Mouse (Mus musculus) MEL (cell line): ENCODE data around the gene Id1. TPM values are rescaled to one million over a fixed set of nuclear protein-coding genes. Genes with fewer than 3 reads are reported as not detected.

Source experiments
- DNase-seq: peaks from one replicate; pipeline ENCODE4 v3.0.0; 2011; ENCODE audit warnings: low read depth, low spot score
- H3K27ac ChIP-seq: 2 replicates; pipeline ENCODE4 v1.5.1; 2012; ENCODE audit warnings: low read depth, mild to moderate bottlenecking, control low read depth, low read length, moderate library complexity; ENCODE audit not compliant: control insufficient read depth
- H3K27me3 ChIP-seq, 2 experiments: fragments of 150-350 bp in 1 of 2; sonication (generic) in 1 of 2; 2 replicates each; pipeline ENCODE4 v1.6.1; 2012; ENCODE audit warnings: low read length in 2 of 2, mild to moderate bottlenecking in 2 of 2, improper control_type of control experiment in 1 of 2, moderate library complexity in 1 of 2; ENCODE audit not compliant: insufficient read depth in 2 of 2, control insufficient read depth in 1 of 2
- H3K36me3 ChIP-seq, 2 experiments: 2 replicates each; pipeline ENCODE4 v1.6.1; 2012 to 2014; ENCODE audit warnings: low read length in 2 of 2, improper control_type of control experiment in 1 of 2, inconsistent platforms in 1 of 2, mild to moderate bottlenecking in 1 of 2; ENCODE audit not compliant: insufficient read depth in 2 of 2, control insufficient read depth in 1 of 2
- H3K4me1 ChIP-seq, 2 experiments: fragments of 150-350 bp in 1 of 2; sonication (generic) in 1 of 2; 2 replicates each; pipeline ENCODE4 v1.6.1; 2012; ENCODE audit warnings: low read length in 2 of 2, improper control_type of control experiment in 1 of 2, mild to moderate bottlenecking in 1 of 2; ENCODE audit not compliant: insufficient read depth in 2 of 2, control insufficient read depth in 1 of 2
- H3K4me3 ChIP-seq, 2 experiments: fragments of 150-350 bp in 1 of 2; sonication (generic) in 1 of 2; 2 replicates each; pipeline ENCODE4 v1.5.1; 2012; ENCODE audit warnings: low read depth in 2 of 2, low read length in 2 of 2, mild to moderate bottlenecking in 2 of 2, moderate library complexity in 2 of 2, control low read depth in 1 of 2, improper control_type of control experiment in 1 of 2; ENCODE audit not compliant: control insufficient read depth in 1 of 2, insufficient read depth in 1 of 2
- H3K79me2 ChIP-seq: 2 replicates; pipeline ENCODE4 v1.6.1; 2012; ENCODE audit warnings: mild to moderate bottlenecking, low read length, moderate library complexity; ENCODE audit not compliant: control insufficient read depth, poor library complexity, insufficient read depth
- H3K9ac ChIP-seq: 2 replicates; pipeline ENCODE4 v1.6.1; 2012; ENCODE audit warnings: low read depth, mild to moderate bottlenecking, control low read depth, low read length, moderate library complexity; ENCODE audit not compliant: control insufficient read depth, poor library complexity, severe bottlenecking
- H3K9me3 ChIP-seq: fragments of 150-350 bp; sonication (generic); replicated peaks from 2 replicates; pipeline ENCODE4 v1.6.1; 2012; ENCODE audit warnings: mild to moderate bottlenecking, low read length, improper control_type of control experiment, moderate library complexity; ENCODE audit not compliant: insufficient read depth
- CHD1 ChIP-seq: IDR thresholded peaks from 2 replicates; pipeline ENCODE4 v1.6.1; 2012; ENCODE audit warnings: low read depth, mild to moderate bottlenecking, inconsistent platforms, low read length, improper control_type of control experiment
- CTCF ChIP-seq, 3 experiments: IDR thresholded peaks in 2 of 3; conservative IDR thresholded peaks in 1 of 3; 2 replicates each; pipeline ENCODE4 v1.5.1; 2011 to 2012; ENCODE audit warnings: low read length in 3 of 3, low read depth in 2 of 3, mild to moderate bottlenecking in 2 of 3, improper control_type of control experiment in 1 of 3, inconsistent platforms in 1 of 3, mixed read lengths in 1 of 3, moderate library complexity in 1 of 3; ENCODE audit not compliant: control insufficient read depth in 1 of 3, insufficient read depth in 1 of 3, poor library complexity in 1 of 3, severe bottlenecking in 1 of 3
- E2F4 ChIP-seq: IDR thresholded peaks from 2 replicates; pipeline ENCODE4 v1.6.1; 2011; ENCODE audit warnings: low read depth, low read length, improper control_type of control experiment, borderline replicate concordance
- EP300 ChIP-seq, 2 experiments: IDR thresholded peaks; 2 replicates each; pipeline ENCODE4 v1.6.1; 2011; ENCODE audit warnings: improper control_type of control experiment in 2 of 2, low read length in 2 of 2, low read depth in 1 of 2, mild to moderate bottlenecking in 1 of 2
- GABPA ChIP-seq: IDR thresholded peaks from 2 replicates; pipeline ENCODE4 v1.6.1; 2012; ENCODE audit warnings: low read depth, mild to moderate bottlenecking, inconsistent platforms, low read length, improper control_type of control experiment, moderate library complexity
- GATA1 ChIP-seq: IDR thresholded peaks from 2 replicates; pipeline ENCODE4 v1.6.1; 2011; ENCODE audit warnings: low read depth, low read length, improper control_type of control experiment
- HCFC1 ChIP-seq: IDR thresholded peaks from 2 replicates; pipeline ENCODE4 v1.6.1; 2012; ENCODE audit warnings: low read depth, mild to moderate bottlenecking, inconsistent platforms, low read length, improper control_type of control experiment, moderate library complexity
- JUND ChIP-seq: IDR thresholded peaks from 2 replicates; pipeline ENCODE4 v1.6.1; 2011; ENCODE audit warnings: low read depth, mild to moderate bottlenecking, improper control_type of control experiment, low read length
- MAX ChIP-seq: IDR thresholded peaks from 2 replicates; pipeline ENCODE4 v1.6.1; 2011; ENCODE audit warnings: low read length, improper control_type of control experiment
- MAZ ChIP-seq: IDR thresholded peaks from 2 replicates; pipeline ENCODE4 v1.6.1; 2012; ENCODE audit warnings: low read depth, mild to moderate bottlenecking, inconsistent platforms, low read length, improper control_type of control experiment
- MXI1 ChIP-seq: IDR thresholded peaks from 2 replicates; pipeline ENCODE4 v1.6.1; 2011; ENCODE audit warnings: mild to moderate bottlenecking, low read depth, low read length, improper control_type of control experiment
- MYB ChIP-seq: IDR thresholded peaks from 2 replicates; pipeline ENCODE4 v1.6.1; 2011; ENCODE audit warnings: mild to moderate bottlenecking, low read depth, low read length, improper control_type of control experiment
- MYC ChIP-seq: IDR thresholded peaks from 2 replicates; pipeline ENCODE4 v1.6.1; 2011; ENCODE audit warnings: low read depth, mild to moderate bottlenecking, low read length, improper control_type of control experiment, moderate library complexity
- NELFE ChIP-seq: IDR thresholded peaks from 2 replicates; pipeline ENCODE4 v1.6.1; 2011; ENCODE audit warnings: low read depth, low read length, improper control_type of control experiment
- NRF1 ChIP-seq: IDR thresholded peaks from 2 replicates; pipeline ENCODE4 v1.6.1; 2014; ENCODE audit warnings: low read depth, mild to moderate bottlenecking, inconsistent platforms, low read length, improper control_type of control experiment, moderate library complexity; ENCODE audit not compliant: poor library complexity, insufficient read depth, severe bottlenecking
- POLR2A ChIP-seq, 2 experiments: IDR thresholded peaks; 2 replicates each; pipeline ENCODE4 v1.6.1; 2011 to 2012; ENCODE audit warnings: low read length in 2 of 2, mild to moderate bottlenecking in 2 of 2, control low read depth in 1 of 2, improper control_type of control experiment in 1 of 2, low read depth in 1 of 2, moderate library complexity in 1 of 2; ENCODE audit not compliant: control insufficient read depth in 1 of 2, insufficient read depth in 1 of 2, poor library complexity in 1 of 2
- POLR2AphosphoS5 ChIP-seq: IDR thresholded peaks from 2 replicates; pipeline ENCODE4 v1.6.1; 2012; ENCODE audit warnings: low read depth, borderline replicate concordance, mild to moderate bottlenecking, inconsistent platforms, low read length, moderate library complexity, mixed read lengths
- RAD21 ChIP-seq: IDR thresholded peaks from 2 replicates; pipeline ENCODE4 v1.6.1; 2011; ENCODE audit warnings: mild to moderate bottlenecking, low read depth, low read length, improper control_type of control experiment
- RCOR1 ChIP-seq: IDR thresholded peaks from 2 replicates; pipeline ENCODE4 v1.6.1; 2012; ENCODE audit warnings: low read depth, mild to moderate bottlenecking, inconsistent platforms, low read length, improper control_type of control experiment
- SIN3A ChIP-seq: IDR thresholded peaks from 2 replicates; pipeline ENCODE4 v1.6.1; 2012; ENCODE audit warnings: low read length, improper control_type of control experiment, inconsistent platforms
- SMC3 ChIP-seq: IDR thresholded peaks from 2 replicates; pipeline ENCODE4 v1.6.1; 2011; ENCODE audit warnings: low read depth, low read length, improper control_type of control experiment
- TAL1 ChIP-seq: IDR thresholded peaks from 2 replicates; pipeline ENCODE4 v1.6.1; 2012; ENCODE audit warnings: mild to moderate bottlenecking, inconsistent platforms, low read length, moderate library complexity, mixed read lengths
- TBP ChIP-seq: IDR thresholded peaks from 2 replicates; pipeline ENCODE4 v1.8.0; 2011; ENCODE audit warnings: low read depth, low read length, improper control_type of control experiment
- TCF12 ChIP-seq: IDR thresholded peaks from 2 replicates; pipeline ENCODE4 v1.6.1; 2014; ENCODE audit warnings: low read depth, mild to moderate bottlenecking, inconsistent platforms, low read length, improper control_type of control experiment, moderate library complexity
- USF1 ChIP-seq: IDR thresholded peaks from 2 replicates; pipeline ENCODE4 v1.6.1; 2014; ENCODE audit warnings: low read depth, mild to moderate bottlenecking, inconsistent platforms, low read length, improper control_type of control experiment, moderate library complexity
- ZKSCAN1 ChIP-seq: IDR thresholded peaks from 2 replicates; pipeline ENCODE4 v1.6.1; 2012; ENCODE audit warnings: low read depth, mild to moderate bottlenecking, inconsistent platforms, low read length, improper control_type of control experiment, moderate library complexity
- ZMIZ1 ChIP-seq: IDR thresholded peaks from 2 replicates; pipeline ENCODE4 v1.6.1; 2012; ENCODE audit warnings: low read depth, mild to moderate bottlenecking, inconsistent platforms, low read length, improper control_type of control experiment, moderate library complexity
- ZNF384 ChIP-seq: IDR thresholded peaks from 2 replicates; pipeline ENCODE4 v1.6.1; 2012; ENCODE audit warnings: low read depth, mild to moderate bottlenecking, inconsistent platforms, low read length, improper control_type of control experiment
- polyA plus RNA-seq, 2 experiments: library from polyadenylated mRNA; stranded (reverse) in 1 of 2; unstranded in 1 of 2; fragments of >175 nt in 1 of 2; fragments of >200 nt in 1 of 2; gene quantifications; 2 replicates each; pipeline versions ENCODE4 v1.2.1 to v1.2.4; 2012; ENCODE audit warnings: low replicate concordance in 2 of 2, low read depth in 1 of 2; ENCODE audit not compliant: insufficient read length in 2 of 2, insufficient read depth in 1 of 2, missing spikeins in 1 of 2
- total RNA-seq: library from RNA; depleted of rRNA; stranded (reverse); fragments of 300-350 nt; gene quantifications from 2 replicates; pipeline ENCODE4 v1.2.3, GENCODE M21; 2012

Id1 gene
- total and polyA plus RNA-seq, 3 experiments = 102 to 486 TPM; not detected in 1

DNA sequence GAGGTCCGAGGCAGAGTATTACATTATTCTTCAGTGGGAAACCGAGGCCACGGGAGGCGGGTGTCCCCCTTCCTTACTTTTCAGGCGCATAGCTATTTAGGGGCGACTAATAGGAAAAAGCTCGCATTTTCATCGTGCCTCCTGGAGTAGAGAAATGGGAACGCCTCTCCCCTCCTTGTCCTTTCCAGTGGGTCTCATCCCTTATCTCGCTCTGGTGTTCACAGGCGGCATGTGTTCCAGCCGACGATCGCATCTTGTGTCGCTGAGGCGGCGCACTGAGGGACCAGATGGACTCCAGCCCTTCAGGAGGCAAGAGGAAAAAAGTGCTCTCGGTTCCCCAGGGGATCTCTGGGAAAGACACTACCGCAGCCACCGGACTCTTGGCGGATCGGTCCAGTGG is 697 bp downstream of the Id1 start:
- peaks cover 18% of the 10 kb centered on the region for H3K79me2 ChIP-seq
- TF ChIP-seq CHD1 = 0 out of 2 replicates have a peak, but pooled peaks have one; percentile 45
- TF ChIP-seq TAL1 = peak; percentile 30; the same call in 1 of the 2 replicates
- TF ChIP-seq TCF12 = 0 out of 2 replicates have a peak, but pooled peaks have one; percentile 31
- 0 out of 2 replicates have a peak, but pooled peaks have one; percentile 5 for TF ChIP-seq USF1
- TF ChIP-seq MYB = no peak
- TF ChIP-seq E2F4 = no peak
- TF ChIP-seq EP300 (IDR thresholded peaks at IDR 0.05; ENCODE audit: low read depth in 1 of 2, low read length in 2 of 2) = peak in 1 of 2 experiments; percentile 31; a peak in 1 of 4 replicates
- peak; percentile 25; the same call in 1 of the 2 replicates for TF ChIP-seq NELFE
- TF ChIP-seq NRF1 = no peak
- no peak for TF ChIP-seq GABPA
- 0 out of 2 replicates have a peak, but pooled peaks have one; percentile 21 for TF ChIP-seq MAZ
- TF ChIP-seq MXI1 = peak; percentile 67
- peak; percentile 32 for TF ChIP-seq GATA1
- TF ChIP-seq MYC = peak; percentile 74
- TF ChIP-seq MAX = peak; percentile 75
- 0 out of 2 replicates have a peak, but pooled peaks have one; percentile 59 for TF ChIP-seq SIN3A
- peaks cover 0 to 21% of the 10 kb centered on the region in 2 experiments; a peak in 2 of 4 replicates for H3K36me3 ChIP-seq
- H3K9ac ChIP-seq = peak overlapping the region; percentile 70
- no peaks in the 10 kb centered on the region for H3K9me3 ChIP-seq
- H3K4me1 ChIP-seq = peaks cover 0 to 30% of the 10 kb centered on the region in 2 experiments; a peak in 2 of 4 replicates
- peak overlapping the region; percentile 45 to 65 for H3K4me3 ChIP-seq
- peak; percentile 77 for DNase-seq
- peak overlapping the region; percentile 90 for H3K27ac ChIP-seq
- H3K27me3 ChIP-seq = no peaks in the 10 kb centered on the region

DNA sequence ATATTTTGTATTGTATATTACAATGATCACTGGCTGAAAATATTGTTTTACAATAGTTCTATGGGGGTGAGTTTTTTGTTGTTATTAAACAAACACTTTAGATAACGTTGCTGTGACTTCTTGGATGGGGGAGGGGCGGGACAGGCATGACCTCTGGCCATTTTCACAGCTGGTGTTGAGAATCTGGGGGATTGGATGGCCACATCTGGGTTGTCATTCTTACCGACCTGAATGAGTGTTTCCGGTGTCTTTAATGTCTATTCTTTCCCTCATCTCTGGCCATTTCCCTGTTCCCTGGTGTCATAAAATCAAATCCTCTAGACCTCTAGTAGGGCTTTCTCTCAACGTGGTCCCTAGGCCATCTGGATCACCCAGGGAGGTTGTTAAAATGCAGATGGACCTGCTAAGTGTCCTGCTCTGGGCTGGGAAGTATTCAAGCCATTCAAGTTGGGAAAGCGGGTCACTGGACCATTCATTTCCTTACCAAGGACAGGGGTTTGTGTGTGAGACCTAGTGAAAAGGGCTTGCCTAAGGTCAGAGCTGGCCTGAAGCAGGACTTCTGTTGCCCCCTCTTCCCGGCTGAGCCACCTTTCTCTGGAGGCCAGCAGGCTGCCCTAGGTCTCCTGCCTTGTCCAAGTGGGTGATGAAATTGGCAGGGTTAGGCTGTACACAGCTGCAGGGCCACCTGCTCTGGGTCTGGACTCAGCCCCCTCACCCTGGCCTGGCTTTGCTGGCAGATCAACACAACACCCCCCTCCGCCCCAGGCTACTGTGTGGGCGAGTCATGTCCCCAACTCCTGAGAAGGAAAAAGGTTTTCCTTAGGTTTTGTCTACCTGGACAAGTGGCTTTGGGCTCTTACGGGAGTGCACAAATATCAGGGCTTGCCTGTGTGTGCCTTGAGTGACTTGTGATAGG is 1.5 kb downstream of the Id1 start:
- H3K27me3 ChIP-seq = no peaks in the 10 kb centered on the region
- H3K36me3 ChIP-seq = peaks cover 0 to 21% of the 10 kb centered on the region in 2 experiments; a peak in 2 of 4 replicates
- H3K27ac ChIP-seq = peak overlapping the region; percentile 90
- H3K9me3 ChIP-seq = no peaks in the 10 kb centered on the region
- peaks cover 0 to 36% of the 10 kb centered on the region in 2 experiments; a peak in 2 of 4 replicates for H3K4me1 ChIP-seq
- TF ChIP-seq CHD1 (0 out of 2 replicates have a peak, but pooled peaks have one; percentile 5), MYB (no peak), POLR2A (IDR thresholded peaks at IDR 0.05; ENCODE audit: control insufficient read depth in 1 of 2, insufficient read depth in 1 of 2, low read depth in 1 of 2, low read length in 2 of 2, poor library complexity in 1 of 2) (peak in 1 of 2 experiments; percentile 42; a peak in 1 of 4 replicates), MAZ (no peak), POLR2AphosphoS5 (peak; percentile 59; the same call in 1 of the 2 replicates), TBP (no peak), SMC3 (no peak), ZMIZ1 (no peak), RAD21 (no peak), JUND (no peak), RCOR1 (no peak), HCFC1 (0 out of 2 replicates have a peak, but pooled peaks have one; percentile 6), CTCF (IDR thresholded peaks at IDR 0.05 in 2 of 3, conservative IDR thresholded peaks at IDR 0.05 in 1 of 3; ENCODE audit: control insufficient read depth in 1 of 3, insufficient read depth in 1 of 3, low read depth in 2 of 3, low read length in 3 of 3, poor library complexity in 1 of 3, severe bottlenecking in 1 of 3) (no peak), MYC (no peak), GATA1 (no peak; the same call in 1 of the 2 replicates), SIN3A (no peak; the same call in 1 of the 2 replicates), ZNF384 (0 out of 2 replicates have a peak, but pooled peaks have one; percentile 11), ZKSCAN1 (no peak)
- peak overlapping the region; percentile 45 to 65 for H3K4me3 ChIP-seq
- DNase-seq = peak; percentile 58
- peaks cover 18% of the 10 kb centered on the region for H3K79me2 ChIP-seq
- H3K9ac ChIP-seq = peak overlapping the region; percentile 70
